Mouse (Mus musculus): ENCODE data around the gene Cobl. TPM values are rescaled to one million over a fixed set of nuclear protein-coding genes. Genes with fewer than 3 reads are reported as not detected.

Gene Cobl
- total and polyA plus RNA-seq, 3 experiments, result 13.2 to 18.0 (median 14.7) TPM

GRCm38 (mm10) chr11:12191386-12191785, 273.4 kb downstream of the Cobl start:
- H3K27me3 ChIP-seq (ENCODE audit: control insufficient read depth, insufficient read depth, low read length), result no peaks in the 10 kb centered on the region
- no peaks in the 10 kb centered on the region for H3K36me3 ChIP-seq (ENCODE audit: control insufficient read depth, insufficient read depth, low read length)
- H3K4me1 ChIP-seq (ENCODE audit: control insufficient read depth, insufficient read depth, low read length), result no peaks in the 10 kb centered on the region
- H3K9ac ChIP-seq (ENCODE audit: low read depth, low read length), result no peak overlapping the region
- no peak overlapping the region for H3K27ac ChIP-seq
- intact Hi-C loops (cut with DNase I), result no loop called here
- DNase-seq, result no peak
- TF ChIP-seq CTCF (IDR thresholded peaks at IDR 0.05), result no peak
- 64% methylated on average over 2 of the region's 2 CpGs for WGBS
- H3K79me2 ChIP-seq (replicated peaks; ENCODE audit: control insufficient read depth, insufficient read depth, low read length), result no peaks in the 10 kb centered on the region
- H3K4me3 ChIP-seq, result no peak overlapping the region

DNA sequence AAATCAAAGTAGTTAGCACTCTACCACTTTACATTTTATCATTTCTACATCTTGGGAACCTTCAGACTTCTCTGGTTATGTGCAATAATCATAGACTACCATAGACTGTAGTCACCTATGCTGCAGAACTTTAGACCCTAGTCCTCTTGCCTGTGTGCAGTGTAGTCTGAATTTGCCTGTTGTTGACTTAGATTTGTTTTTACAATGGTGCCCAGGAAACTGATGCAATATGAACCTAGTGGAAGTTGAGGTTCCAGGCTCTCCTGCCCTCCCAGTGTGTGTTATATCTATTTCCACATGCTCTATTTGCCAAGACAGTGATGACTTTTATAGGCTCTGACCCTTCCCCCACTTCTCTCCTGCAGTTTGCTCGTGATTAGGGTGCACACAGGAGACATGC, 274.3 kb downstream of the Cobl start:
- no peak overlapping the region for H3K4me3 ChIP-seq
- TF ChIP-seq POLR2A (IDR thresholded peaks at IDR 0.05; ENCODE audit: insufficient read depth, low read depth, low read length) (no peak), CTCF (IDR thresholded peaks at IDR 0.05) (no peak), EP300 (IDR thresholded peaks at IDR 0.05; ENCODE audit: insufficient read depth, low read depth, low read length) (no peak)
- H3K27me3 ChIP-seq (ENCODE audit: control insufficient read depth, insufficient read depth, low read length), result no peaks in the 10 kb centered on the region
- H3K9ac ChIP-seq (ENCODE audit: low read depth, low read length), result no peak overlapping the region
- WGBS, result 42% methylated on average over 1 of the region's 1 CpGs
- no peaks in the 10 kb centered on the region for H3K36me3 ChIP-seq (ENCODE audit: control insufficient read depth, insufficient read depth, low read length)
- no peaks in the 10 kb centered on the region for H3K4me1 ChIP-seq (ENCODE audit: control insufficient read depth, insufficient read depth, low read length)
- H3K79me2 ChIP-seq (replicated peaks; ENCODE audit: control insufficient read depth, insufficient read depth, low read length), result no peaks in the 10 kb centered on the region
- DNase-seq, result no peak
- no peak overlapping the region for H3K27ac ChIP-seq
- intact Hi-C loops (cut with DNase I), result no loop called here

Measured in heart, adult 2 months (tissue).